Mouse (Mus musculus): ENCODE data around the gene Med16.
A peak's percentile ranks its signal among the peaks of the same experiment; 100 is the strongest.

Gene Med16

DNA sequence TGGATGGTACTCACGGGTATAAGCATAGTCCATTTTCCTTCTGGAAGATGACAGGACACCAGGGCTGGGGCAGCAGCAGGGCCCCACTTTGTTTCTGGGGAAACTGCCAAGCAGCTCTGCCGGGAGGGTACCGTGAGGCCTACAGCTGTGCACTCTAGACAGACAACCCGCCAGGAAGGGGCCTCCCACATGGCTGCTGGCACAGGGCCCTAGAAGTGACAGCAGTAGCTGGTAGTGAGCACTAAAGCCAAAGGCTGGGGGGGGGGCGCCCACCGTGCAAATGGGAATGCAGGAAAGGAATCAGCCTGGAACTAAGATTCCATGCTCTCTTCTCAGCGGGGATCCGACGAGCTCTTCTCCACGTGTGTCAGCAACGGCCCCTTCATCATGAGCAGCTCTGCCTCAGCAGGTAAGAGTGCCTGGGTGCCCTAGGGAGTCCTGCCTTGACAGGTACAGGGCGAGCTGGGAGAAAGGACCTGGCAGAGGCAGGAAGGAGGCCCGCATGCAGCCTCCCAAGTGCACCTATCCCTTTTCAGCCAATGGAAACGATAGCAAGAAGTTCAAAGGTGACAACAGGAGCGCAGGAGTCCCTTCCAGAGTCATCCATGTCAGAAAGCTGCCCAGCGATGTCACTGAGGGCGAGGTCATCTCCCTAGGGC is 50.2 kb downstream of the Med16 start:
- DNase-seq = peak; percentile 83 to 91

DNA sequence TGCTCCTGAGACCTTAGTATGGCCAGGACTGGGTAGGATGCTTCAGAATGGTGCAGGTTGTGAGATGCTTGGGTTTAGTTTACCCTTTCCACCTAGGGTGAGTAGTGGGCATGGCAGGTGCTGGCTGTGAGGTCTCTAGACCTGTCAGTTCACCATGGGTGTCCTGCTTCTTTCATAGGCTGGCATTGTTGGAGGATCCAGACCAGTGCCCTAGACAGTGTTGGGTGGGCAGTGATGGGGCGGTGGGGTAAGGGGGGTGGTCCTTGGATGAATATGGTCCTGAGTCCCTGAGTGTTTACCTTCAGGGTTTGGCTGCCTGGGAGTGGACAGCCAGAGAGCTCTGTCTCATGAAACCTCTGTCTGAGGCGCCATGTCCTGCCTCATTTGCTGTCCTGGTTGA is 50.8 kb downstream of the Med16 start:
- no peak for DNase-seq

DNA sequence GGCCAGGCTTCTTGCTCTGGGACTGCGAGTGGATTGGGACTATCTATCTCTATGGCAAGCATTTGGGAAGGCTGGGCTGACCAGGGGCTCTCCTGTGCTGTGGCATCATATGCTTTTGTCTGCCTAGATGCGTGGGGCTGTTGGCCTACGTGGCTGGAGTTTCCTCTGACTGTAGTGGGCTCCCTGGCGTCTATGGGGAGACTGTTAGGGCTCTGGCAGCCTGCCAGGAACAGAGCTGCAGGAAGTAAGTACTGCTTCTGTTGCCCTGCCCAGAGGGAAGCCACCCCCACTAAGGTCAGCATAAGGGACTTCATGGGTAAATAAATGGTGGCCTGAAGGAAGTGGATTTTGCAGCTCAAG is 51.3 kb downstream of the Med16 start:
- DNase-seq = peak; percentile 91 to 94

DNA sequence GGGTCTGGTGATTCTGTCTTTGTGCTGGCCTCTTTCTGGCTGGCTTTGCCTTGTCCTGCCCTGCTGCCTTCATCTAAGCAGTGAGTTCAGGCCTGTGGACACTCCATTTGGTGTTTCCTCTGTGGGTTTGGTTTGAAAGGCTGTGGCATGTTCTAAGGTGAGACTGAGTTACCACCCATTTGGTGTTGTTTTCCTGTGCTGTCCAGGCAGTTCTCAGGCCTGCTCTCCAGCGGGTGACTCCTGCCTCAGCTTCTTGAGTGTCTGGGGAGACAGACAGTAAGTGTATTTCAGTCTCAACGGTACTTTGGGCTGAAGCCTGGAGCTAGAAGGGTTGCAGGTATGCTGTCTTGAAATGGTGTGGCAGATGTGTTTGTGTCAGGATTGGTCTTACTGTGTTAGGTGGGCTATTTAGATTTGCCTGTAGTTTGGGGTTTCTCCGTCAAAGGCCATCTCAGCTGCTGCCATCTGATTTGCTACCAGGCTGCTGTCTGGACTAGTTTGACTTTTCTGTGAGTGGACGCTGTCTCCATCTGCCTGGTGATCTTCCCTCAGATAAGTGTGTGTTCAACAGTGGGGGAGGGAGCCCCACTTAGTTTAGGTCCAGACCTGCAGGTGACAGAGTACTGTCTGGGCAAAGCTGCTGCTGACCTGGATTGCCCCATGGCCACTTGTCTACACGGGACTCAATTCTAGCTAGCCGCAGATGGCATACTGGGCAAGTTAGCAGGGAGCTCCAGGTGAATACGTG is 51.8 kb downstream of the Med16 start:
- no peak for DNase-seq

DNA sequence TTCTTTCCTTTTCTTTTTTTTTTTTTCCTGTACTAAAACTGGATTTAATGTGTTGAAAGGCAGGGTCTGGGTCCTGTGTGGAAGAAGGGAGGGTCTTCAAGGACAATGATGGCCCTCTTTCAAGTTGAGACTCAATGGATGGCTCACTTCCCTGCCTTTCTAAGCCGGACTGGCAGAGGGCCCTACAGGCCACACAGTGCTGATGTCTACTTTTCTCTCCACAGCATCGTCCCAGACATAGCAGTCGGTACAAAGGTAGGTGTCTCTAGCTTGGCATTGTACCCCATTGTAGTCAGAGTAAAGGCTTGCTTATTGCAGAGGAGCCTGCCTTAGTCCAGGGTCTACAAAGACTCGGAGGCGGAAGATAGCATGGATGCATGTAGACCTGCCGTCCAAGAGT is 52.4 kb downstream of the Med16 start:
- no peak for DNase-seq

DNA sequence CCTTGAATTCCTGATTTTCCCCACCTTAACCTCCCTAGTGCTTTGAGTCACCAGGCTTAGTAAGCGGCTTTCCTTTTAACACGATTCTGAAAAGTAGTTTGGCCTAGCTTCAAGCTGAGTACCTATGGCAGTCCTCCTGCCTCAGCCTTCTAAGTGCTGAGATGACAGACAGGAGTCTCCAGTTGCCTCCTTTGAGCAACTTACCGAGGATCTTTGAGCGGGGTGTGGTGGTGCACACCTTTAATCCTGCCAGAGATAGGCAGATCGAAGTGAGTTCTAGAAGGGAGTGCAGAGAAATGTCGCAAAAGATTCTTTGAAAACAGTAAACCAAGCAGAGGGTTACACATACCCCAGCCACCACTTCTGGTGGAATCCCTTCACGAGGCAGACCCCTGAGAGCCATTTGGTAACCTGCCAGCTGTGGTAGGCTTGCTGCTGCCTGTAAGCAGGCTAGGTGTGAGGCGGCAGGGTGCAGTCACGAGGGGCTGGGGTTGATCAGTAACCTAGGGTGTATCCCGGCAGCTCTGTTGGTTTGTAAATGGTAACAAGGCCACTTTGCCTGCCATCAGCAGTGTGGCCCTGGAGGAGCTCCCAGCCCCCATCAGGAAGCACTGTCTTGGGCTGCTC is 53.1 kb downstream of the Med16 start:
- peak; percentile 91 to 97 for DNase-seq

DNA sequence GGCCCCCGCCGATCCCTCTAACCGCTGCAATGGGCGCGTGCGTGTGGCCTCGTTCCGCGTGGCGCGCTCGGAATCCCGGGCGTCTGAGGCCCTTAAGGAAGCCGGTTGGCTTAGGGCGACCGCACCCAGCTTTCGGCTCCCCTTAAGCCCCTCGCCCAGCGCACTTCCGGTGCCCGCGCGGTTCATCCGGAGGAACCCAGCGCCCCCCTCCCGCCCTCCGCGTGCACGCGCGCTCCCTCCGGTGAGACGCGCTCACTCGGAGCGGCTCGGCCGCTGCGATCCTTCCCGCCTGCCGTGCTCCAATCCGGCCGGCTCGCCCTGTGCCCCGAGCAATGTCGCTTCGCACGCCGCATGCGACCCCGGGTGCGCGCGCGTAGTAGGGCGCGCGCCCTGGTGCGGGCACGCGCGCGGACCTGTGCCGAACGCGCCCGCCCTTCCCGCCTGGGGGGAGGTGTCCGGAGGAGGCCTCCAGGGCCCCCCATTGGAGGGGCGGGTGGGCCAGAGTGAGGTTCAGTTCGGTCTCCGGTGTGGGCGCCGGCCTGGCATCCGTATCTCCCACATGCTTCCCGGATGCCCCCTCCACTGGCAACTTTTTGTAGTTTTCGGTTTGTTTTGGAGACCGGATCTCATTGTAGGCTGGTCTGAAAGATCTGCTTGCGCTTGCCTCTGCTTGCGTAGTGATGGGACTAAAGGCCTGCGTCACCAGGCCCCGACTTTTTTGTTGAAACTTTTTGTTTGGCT is 53.8 kb downstream of the Med16 start:
- peak; percentile 68 to 87 for DNase-seq

DNA sequence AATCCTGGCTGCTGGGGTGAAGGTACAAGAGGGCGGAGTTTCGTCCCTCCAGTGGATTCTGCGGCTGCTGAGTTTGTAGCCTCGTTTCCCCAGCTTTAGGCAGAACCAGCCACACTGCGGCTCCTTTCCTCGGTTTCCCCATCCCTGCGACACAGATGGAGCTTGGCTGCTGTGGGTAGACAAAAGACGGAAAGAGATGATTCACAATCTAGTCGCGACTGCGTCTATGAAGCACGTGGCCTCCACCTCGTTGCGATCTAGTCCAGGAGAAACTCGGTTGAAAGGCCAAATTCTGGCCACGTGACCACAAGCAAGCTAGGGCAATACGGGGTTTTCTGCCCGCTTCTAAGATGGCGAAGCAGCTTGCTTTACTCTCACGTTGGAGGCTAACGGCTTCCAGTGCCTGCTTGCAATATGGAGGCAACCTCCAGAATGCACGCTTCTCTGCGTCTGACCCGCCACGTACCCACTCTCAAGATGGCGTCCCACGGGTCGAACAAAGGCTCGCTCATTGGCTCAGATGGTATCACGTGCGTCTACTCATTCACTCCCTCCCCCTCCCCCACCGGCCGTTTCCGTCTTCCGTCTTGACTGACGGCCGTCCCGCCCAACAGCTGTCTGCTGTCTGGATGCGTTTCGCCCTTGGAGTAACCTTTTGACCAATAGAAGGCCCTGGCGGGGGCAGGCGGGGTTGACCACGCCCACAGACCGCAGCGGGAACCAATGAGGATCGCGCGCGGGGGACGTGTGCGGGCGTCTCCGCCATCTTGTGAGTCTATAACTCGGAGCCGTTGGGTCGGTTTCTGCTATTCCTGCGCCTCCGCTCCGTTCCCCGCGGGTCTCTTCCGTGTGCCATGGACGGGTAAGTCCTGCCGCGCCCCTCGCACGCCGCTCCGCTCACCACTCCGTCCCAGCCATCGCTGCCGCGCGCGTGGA is 54.6 kb downstream of the Med16 start, which contains the start of gene Ptbp1:
Ptbp1 (plus strand) TSS at position 568 of the 936 bp plus-strand sequence.
- DNase-seq = peak; percentile 100

DNA sequence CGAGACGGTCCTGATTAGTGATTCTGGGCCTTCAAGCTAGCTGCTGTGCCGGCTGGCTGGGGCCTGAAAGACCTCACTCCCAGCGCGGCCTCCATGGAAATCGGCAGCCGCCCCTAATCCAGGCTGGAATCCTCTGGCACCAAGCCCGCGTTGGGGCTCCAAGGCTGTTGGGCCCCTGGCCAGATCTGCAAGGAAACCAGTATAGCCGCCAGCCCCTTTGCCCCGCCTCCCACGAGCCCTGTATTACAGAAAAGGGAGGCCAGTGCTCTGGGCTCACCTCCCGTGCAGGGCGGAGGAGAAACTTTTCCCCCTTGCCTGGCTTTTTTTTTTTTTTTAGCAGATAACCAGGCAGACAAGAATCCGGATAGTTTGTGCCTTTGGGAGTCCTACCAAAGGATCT is 55.3 kb downstream of the Med16 start:
- DNase-seq = peak; percentile 98 to 99

DNA sequence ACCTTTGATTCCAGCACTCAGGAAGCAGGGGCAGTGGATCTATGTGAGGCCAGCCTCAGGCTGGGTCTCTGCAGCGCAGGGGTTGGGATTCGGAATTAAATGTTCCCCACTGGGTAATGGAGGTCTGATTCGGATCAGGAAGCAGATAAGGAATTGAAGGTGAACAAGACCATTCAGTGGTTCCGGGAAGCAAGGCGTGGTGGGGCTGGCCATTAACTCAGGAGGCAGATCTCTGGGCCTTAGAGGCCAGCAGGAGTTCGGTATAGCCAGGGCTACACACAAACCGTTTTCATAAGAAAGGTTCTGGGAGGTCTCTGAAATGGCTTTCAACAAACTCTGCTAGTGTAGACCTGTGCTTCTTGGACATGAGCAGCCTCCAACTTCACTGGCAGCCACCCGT is 55.9 kb downstream of the Med16 start:
- no peak for DNase-seq

DNA sequence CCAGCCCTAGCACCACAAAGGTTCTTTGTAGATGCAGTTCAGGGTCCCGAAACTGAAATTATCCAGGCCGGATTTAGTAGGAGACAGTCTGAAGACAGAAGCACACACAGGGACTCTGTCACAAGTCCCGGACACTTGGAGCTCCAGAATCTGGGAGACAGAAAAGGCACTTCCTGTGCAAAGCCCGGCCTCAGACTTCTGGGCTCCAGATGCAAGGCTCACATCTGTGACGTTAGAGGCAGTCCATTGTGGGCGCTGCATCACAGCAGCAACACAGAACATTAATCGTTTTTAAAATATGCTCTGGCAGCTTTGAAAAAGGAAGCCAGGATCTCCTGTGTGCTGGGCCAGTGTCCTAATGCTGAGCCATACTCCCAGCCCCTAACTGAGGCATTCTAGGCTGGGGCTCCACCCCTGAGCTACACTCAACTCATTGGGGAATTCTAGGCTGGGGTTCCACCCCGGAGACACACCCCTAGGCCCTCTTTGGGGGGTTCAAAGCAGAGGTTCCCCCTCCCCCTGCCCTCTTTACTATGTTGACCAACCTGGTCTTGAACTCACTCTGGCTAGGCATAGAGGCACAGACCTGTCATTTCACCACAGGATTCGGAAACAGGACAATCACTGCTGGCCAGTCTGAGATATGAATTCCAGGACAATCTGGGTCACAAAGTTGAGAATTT is 56.5 kb downstream of the Med16 start:
- peak; percentile 65 to 84 for DNase-seq

DNA sequence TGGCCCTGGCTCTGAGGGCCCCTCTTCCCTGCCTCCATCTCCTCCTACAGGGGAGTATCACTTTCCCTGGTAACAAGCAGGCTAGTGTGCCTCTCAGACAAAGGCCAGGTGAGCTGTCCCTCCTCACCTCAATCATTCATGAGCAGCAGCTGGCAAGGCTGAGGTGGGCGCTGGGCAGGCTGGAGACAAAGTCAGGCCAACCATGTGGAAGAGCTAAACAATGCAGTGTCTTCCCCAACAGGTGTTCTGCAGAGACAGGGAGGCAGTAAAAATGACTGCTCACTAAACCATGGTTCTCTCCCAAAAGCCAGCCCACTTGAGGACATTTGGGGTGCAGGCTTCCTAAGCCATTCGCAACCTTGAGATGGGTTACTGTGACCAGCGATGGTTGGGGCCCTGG is 57.1 kb downstream of the Med16 start:
- no peak for DNase-seq

DNA sequence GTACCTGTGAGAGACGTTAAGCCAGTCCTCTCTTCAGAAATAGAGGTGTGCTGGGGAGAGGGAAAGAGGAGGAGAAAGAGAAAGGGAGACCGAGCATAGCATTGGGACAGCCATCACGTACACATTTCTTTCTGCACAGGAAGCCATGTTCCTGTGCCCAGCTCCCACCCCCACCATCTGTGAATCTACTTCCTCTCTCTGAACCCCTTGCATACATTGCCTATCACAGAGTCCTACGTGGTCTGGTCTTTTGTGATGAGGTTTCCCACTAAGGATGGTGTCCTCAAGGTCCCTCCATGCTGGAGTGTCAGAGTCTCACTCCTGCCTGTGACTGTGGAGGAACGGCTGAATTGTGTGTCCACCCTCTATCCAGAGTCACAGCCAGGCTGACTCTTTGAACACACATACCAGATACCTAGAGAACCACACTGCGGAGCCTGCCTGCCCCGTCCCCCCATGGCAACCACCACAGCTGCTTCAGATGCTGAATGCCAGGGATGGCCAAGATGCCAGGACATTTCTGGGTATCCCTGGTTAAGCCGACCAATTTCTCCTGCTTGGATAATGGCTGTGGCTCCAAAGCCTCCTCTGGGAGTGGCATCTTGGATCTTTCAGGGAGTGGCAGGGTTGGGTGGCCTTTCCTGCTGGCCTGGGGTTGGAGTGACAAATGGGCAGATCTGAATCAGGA is 58.6 kb downstream of the Med16 start:
- no peak for DNase-seq

DNA sequence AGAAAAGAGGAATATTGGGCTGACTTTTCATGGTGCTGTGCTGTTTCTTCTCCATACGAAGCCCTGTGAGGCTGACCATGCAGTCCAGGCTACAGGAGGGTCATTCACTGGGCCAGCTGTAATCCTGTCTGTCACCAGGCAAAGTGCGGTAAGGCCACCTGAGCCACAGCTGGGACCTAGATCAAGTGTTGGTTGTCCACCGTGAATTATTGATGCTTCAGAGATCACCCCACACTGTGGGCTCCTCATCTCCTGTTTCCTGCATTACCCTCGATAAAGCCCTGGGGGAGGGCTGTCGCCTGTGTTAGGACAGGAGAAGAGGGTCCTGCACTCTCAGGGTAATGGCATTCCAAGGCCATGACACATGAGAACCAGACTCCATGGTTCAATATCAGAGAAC is 62.2 kb downstream of the Med16 start:
- DNase-seq = no peak

Data from kidney, postnatal 25 days (tissue).